Mouse (Mus musculus): ENCODE data around the gene Slc43a1. TPM values are rescaled to one million over a fixed set of nuclear protein-coding genes. Genes with fewer than 3 reads are reported as not detected.
A peak's percentile ranks its signal among the peaks of the same experiment; 100 is the strongest.

The Slc43a1 gene
- polyA plus RNA-seq, 1 experiment from 2014 or later: 18.8 TPM

GRCm38 (mm10) chr2:84840016-84840747 is 1.5 kb downstream of the Slc43a1 start:
- peaks cover 9% of the 10 kb centered on the region; the same call in 1 of the 2 replicates for H3K27me3 ChIP-seq (ENCODE audit: insufficient read depth, low read length)
- WGBS: under 1% methylated on average over 54 of the region's 54 CpGs
- peak overlapping the region; percentile 84 for H3K9ac ChIP-seq
- H3K4me1 ChIP-seq (ENCODE audit: insufficient read depth): peaks cover 13% of the 10 kb centered on the region
- ATAC-seq (ENCODE audit: insufficient read depth): peak; percentile 93
- peak overlapping the region; percentile 84 for H3K4me2 ChIP-seq
- 0 out of 2 replicates have a peak, but pooled peaks have one; percentile 1 for TF ChIP-seq CTCF (IDR thresholded peaks at IDR 0.05; ENCODE audit: low read depth)
- H3K36me3 ChIP-seq (ENCODE audit: insufficient read depth): 0 out of 2 replicates have a peak, but pooled peaks cover 3% of the 10 kb centered on the region
- H3K27ac ChIP-seq (ENCODE audit: low read depth): peak overlapping the region; percentile 94
- peak; percentile 96 for DNase-seq
- peak overlapping the region; percentile 66 for H3K4me3 ChIP-seq (ENCODE audit: low read depth, low read length)
- H3K9me3 ChIP-seq (ENCODE audit: low read depth, low read length): no peaks in the 10 kb centered on the region

DNA sequence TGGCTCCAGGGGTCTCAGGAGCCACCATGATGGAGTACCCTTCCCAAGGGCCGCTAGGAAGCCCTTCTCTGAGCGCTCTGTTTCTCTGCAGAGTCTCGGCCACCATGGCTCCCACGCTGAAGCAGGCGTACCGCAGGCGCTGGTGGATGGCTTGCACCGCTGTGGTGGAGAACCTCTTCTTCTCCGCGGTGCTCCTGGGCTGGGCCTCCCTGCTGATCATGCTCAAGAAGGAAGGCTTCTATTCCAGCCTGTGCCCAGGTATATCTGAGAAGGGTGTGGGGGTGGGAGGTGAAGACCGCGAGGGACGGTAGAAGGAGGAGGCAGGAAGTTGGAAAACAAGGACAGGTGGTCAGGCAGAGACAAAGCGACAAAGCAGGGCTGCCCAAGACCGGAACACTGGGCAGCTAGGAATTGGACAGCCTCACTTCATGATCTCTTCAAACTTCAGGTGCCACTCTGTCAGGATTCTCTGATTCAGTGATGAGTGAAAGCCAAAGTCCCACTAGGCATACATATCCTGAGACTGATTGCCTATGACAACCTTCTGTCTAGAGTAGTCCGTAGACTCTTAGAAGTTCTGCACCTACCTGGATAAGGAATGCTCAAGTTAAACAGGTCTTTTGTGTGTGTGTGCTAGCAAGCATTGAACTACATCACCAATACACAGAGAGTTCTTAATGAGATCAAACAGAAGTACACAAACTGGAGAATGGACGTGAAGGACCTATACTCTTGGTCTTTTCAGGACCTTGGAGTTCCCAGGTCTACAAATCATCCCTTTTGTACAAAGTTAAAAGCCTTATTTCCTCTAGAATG is 2.3 kb downstream of the Slc43a1 start:
- peaks cover 9% of the 10 kb centered on the region; the same call in 1 of the 2 replicates for H3K27me3 ChIP-seq (ENCODE audit: insufficient read depth, low read length)
- H3K9me3 ChIP-seq (ENCODE audit: low read depth, low read length): no peaks in the 10 kb centered on the region
- WGBS: 4% methylated on average over 17 of the region's 17 CpGs
- peak overlapping the region; percentile 66 for H3K4me3 ChIP-seq (ENCODE audit: low read depth, low read length)
- TF ChIP-seq CTCF (IDR thresholded peaks at IDR 0.05; ENCODE audit: low read depth): no peak
- H3K36me3 ChIP-seq (ENCODE audit: insufficient read depth): peaks cover 9% of the 10 kb centered on the region
- peak overlapping the region; percentile 84 for H3K9ac ChIP-seq
- H3K4me2 ChIP-seq: peak overlapping the region; percentile 84
- DNase-seq (peak; percentile 33), ATAC-seq (ENCODE audit: insufficient read depth) (no peak)
- H3K4me1 ChIP-seq (ENCODE audit: insufficient read depth): peaks cover 13% of the 10 kb centered on the region
- peak overlapping the region; percentile 94 for H3K27ac ChIP-seq (ENCODE audit: low read depth)

DNA sequence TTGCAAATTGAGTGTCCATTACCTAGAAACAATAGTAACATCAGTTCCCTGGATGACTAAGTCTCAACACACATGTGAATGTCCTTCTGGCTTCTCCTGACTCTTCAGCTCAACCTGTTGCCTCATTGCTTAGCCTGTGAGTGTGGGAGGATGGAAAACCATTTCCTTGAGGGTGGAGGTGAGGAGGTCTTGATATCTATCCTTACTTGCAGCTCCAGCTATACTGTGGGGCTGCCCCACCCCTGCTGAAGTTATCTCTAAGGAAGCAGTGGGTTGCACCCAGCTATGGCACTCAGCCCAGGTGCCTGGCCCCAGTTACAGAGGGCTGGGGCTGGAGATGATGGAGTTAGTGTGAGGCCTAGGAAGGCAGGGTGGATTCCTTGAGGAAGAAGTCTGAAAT is 3.3 kb downstream of the Slc43a1 start:
- peaks cover 13% of the 10 kb centered on the region for H3K4me1 ChIP-seq (ENCODE audit: insufficient read depth)
- peaks cover 9% of the 10 kb centered on the region; the same call in 1 of the 2 replicates for H3K27me3 ChIP-seq (ENCODE audit: insufficient read depth, low read length)
- no peaks in the 10 kb centered on the region for H3K9me3 ChIP-seq (ENCODE audit: low read depth, low read length)
- H3K27ac ChIP-seq (ENCODE audit: low read depth): no peak overlapping the region
- peak overlapping the region; percentile 66 for H3K4me3 ChIP-seq (ENCODE audit: low read depth, low read length)
- peak overlapping the region; percentile 84 for H3K4me2 ChIP-seq
- ATAC-seq (ENCODE audit: insufficient read depth): no peak
- TF ChIP-seq CTCF (IDR thresholded peaks at IDR 0.05; ENCODE audit: low read depth): no peak
- no peak for DNase-seq
- H3K36me3 ChIP-seq (ENCODE audit: insufficient read depth): peaks cover 18% of the 10 kb centered on the region
- H3K9ac ChIP-seq: peak overlapping the region; percentile 84

- no peak overlapping the region for H3K27ac ChIP-seq (ENCODE audit: low read depth)
- no peak for DNase-seq
- 0 out of 2 replicates have a peak, but pooled peaks cover 3% of the 10 kb centered on the region for H3K27me3 ChIP-seq (ENCODE audit: insufficient read depth, low read length)
- no peaks in the 10 kb centered on the region for H3K9me3 ChIP-seq (ENCODE audit: low read depth, low read length)
- H3K4me1 ChIP-seq (ENCODE audit: insufficient read depth): peaks cover 13% of the 10 kb centered on the region
- peaks cover 30% of the 10 kb centered on the region for H3K36me3 ChIP-seq (ENCODE audit: insufficient read depth)
- H3K4me3 ChIP-seq (ENCODE audit: low read depth, low read length): no peak overlapping the region
- peak overlapping the region; percentile 29; the same call in 1 of the 2 replicates for H3K4me2 ChIP-seq
- WGBS: 72% methylated on average over 6 of the region's 6 CpGs
- TF ChIP-seq CTCF (IDR thresholded peaks at IDR 0.05; ENCODE audit: low read depth): no peak
- no peak overlapping the region; the same call in 1 of the 2 replicates for H3K9ac ChIP-seq
- no peak for ATAC-seq (ENCODE audit: insufficient read depth)
These were observed 5.0 kb downstream of the Slc43a1 start for GRCm38 (mm10) chr2:84843654-84844053.

GRCm38 (mm10) chr2:84845226-84845625 is 6.6 kb downstream of the Slc43a1 start:
- ATAC-seq (ENCODE audit: insufficient read depth): no peak
- WGBS: 71% methylated on average over 1 of the region's 1 CpGs
- H3K27me3 ChIP-seq (ENCODE audit: insufficient read depth, low read length): no peaks in the 10 kb centered on the region
- no peaks in the 10 kb centered on the region for H3K9me3 ChIP-seq (ENCODE audit: low read depth, low read length)
- H3K36me3 ChIP-seq (ENCODE audit: insufficient read depth): peaks cover 46% of the 10 kb centered on the region
- H3K4me1 ChIP-seq (ENCODE audit: insufficient read depth): peaks cover 10% of the 10 kb centered on the region
- no peak for TF ChIP-seq CTCF (IDR thresholded peaks at IDR 0.05; ENCODE audit: low read depth)
- no peak overlapping the region for H3K27ac ChIP-seq (ENCODE audit: low read depth)
- no peak for DNase-seq
- H3K4me3 ChIP-seq (ENCODE audit: low read depth, low read length): no peak overlapping the region
- H3K4me2 ChIP-seq: no peak overlapping the region
- H3K9ac ChIP-seq: no peak overlapping the region

- TF ChIP-seq CTCF (IDR thresholded peaks at IDR 0.05; ENCODE audit: low read depth): no peak
- H3K27me3 ChIP-seq (ENCODE audit: insufficient read depth, low read length): no peaks in the 10 kb centered on the region
- no peak overlapping the region for H3K9ac ChIP-seq
- H3K9me3 ChIP-seq (ENCODE audit: low read depth, low read length): no peaks in the 10 kb centered on the region
- DNase-seq (no peak), ATAC-seq (ENCODE audit: insufficient read depth) (peak; percentile 66)
- peak overlapping the region; percentile 29 for H3K4me2 ChIP-seq
- WGBS: 45% methylated on average over 7 of the region's 7 CpGs
- no peak overlapping the region for H3K4me3 ChIP-seq (ENCODE audit: low read depth, low read length)
- H3K27ac ChIP-seq (ENCODE audit: low read depth): no peak overlapping the region
- no peaks in the 10 kb centered on the region for H3K4me1 ChIP-seq (ENCODE audit: insufficient read depth)
- peaks cover 84% of the 10 kb centered on the region for H3K36me3 ChIP-seq (ENCODE audit: insufficient read depth)
These were observed 11.9 kb downstream of the Slc43a1 start for GRCm38 (mm10) chr2:84850407-84851129.

All from lung, embryonic 14.5 days (tissue).